Comparison of ENCODE assay signal across 22 mouse cellular contexts in genomic region chr6:141188036-141188435, GRCm38 (mm10).
DNase-seq lines count a peak whose midpoint lies in the region; ATAC-seq and TF ChIP-seq lines count a peak whose summit lies in the region.
"Had no signal": no experiment of that assay in that cellular context is flagged by ENCODE, and none has a peak within 500 bp of the region (broad histone marks: within the 10 kb centered on the region; RNA-seq: fewer than 3 reads in every experiment).

No protein-coding gene starts in this region.

- WGBS in liver, adult 2 months, result 6% methylated on average over 3 of the region's 3 CpGs
- 28% methylated on average over 3 of the region's 3 CpGs for WGBS in liver, embryonic 12.5 days (ENCODE audit: insufficient replicate concordance)

- H3K27me3 ChIP-seq in liver, adult 2 months (ENCODE audit: control insufficient read depth, insufficient read depth, low read length), result no peaks in the 10 kb centered on the region
- no peaks in the 10 kb centered on the region for H3K27me3 ChIP-seq in liver, embryonic 12.5 days (replicated peaks)
- H3K27me3 ChIP-seq: CH12.LX, Patski had no signal

- no peak for ATAC-seq in liver, embryonic 12.5 days
- ATAC-seq: activated CD4-positive, CD25-positive, alpha-beta regulatory T cell, adult 4 months; CD4-positive, CD25-positive, alpha-beta regulatory T cell, adult 4 months; Patski had no signal

- H3K4me2 ChIP-seq in liver, embryonic 12.5 days, result no peak overlapping the region

- no peak overlapping the region for H3K9ac ChIP-seq in liver, adult 2 months (ENCODE audit: low read depth, low read length)
- no peak overlapping the region for H3K9ac ChIP-seq in liver, embryonic 12.5 days

- DNase-seq in liver, adult 2 months (ENCODE audit: extremely low read depth, low read depth, low spot score), result peak; percentile 33
- peak; percentile 57 for DNase-seq in MN1 (ENCODE audit: low spot score)
- DNase-seq in yolk sac, embryonic 10.5 days (ENCODE audit: low spot score), result peak; percentile 59
- no peak for DNase-seq in neural tube, embryonic 10.5 days (ENCODE audit: extremely low spot score, low spot score)
- DNase-seq in right cerebral cortex, adult 2 months (ENCODE audit: low spot score in 2 of 2), result no peak
- DNase-seq: adrenal gland, adult 2 months; adrenal gland, adult 8-10 months; adrenal gland, postnatal 10 days; adrenal gland, postnatal 14 days; adrenal gland, postnatal 25 days; adrenal gland, postnatal 36 days; B cell, adult 2 months; cerebellum, adult 11 months; cerebellum, adult 11-12 months; cerebellum, adult 18-20 months; cerebellum, adult 2 months had no signal

- H3K9me3 ChIP-seq in liver, embryonic 12.5 days (replicated peaks), result no peaks in the 10 kb centered on the region

- H3K79me2 ChIP-seq in liver, adult 2 months (ENCODE audit: control insufficient read depth, insufficient read depth, low read length), result no peaks in the 10 kb centered on the region

- no peak overlapping the region for H3K4me3 ChIP-seq in liver, adult 2 months (ENCODE audit: insufficient read depth, low read depth, low read length)
- H3K4me3 ChIP-seq in liver, embryonic 12.5 days, result no peak overlapping the region

- H3K27ac ChIP-seq in liver, adult 2 months (replicated peaks; ENCODE audit: insufficient read depth, low read depth, low read length), result no peak overlapping the region
- no peak overlapping the region for H3K27ac ChIP-seq in liver, embryonic 12.5 days

- TF ChIP-seq CTCF in liver, adult 2 months (IDR thresholded peaks at IDR 0.05; ENCODE audit: low read depth, low read length), result no peak

- no peaks in the 10 kb centered on the region for H3K36me3 ChIP-seq in liver, adult 2 months (ENCODE audit: control insufficient read depth, insufficient read depth, low read length)
- no peaks in the 10 kb centered on the region for H3K36me3 ChIP-seq in liver, embryonic 12.5 days
- H3K36me3 ChIP-seq: G1E had no signal

- TF ChIP-seq POLR2A in liver, adult 2 months (IDR thresholded peaks at IDR 0.05; ENCODE audit: extremely low read depth, insufficient read depth, low read length), result no peak

- no peaks in the 10 kb centered on the region for H3K4me1 ChIP-seq in liver, adult 2 months (ENCODE audit: control insufficient read depth, insufficient read depth, low read length)
- H3K4me1 ChIP-seq in liver, embryonic 12.5 days, result no peaks in the 10 kb centered on the region

Comparison
In these comparisons a context has a peak if more than half of its experiments do, and no peak if none do; other contexts are left out.
1. DNase-seq: peak in liver, adult 2 months (single experiment), MN1 (single experiment) and yolk sac, embryonic 10.5 days (single experiment); none in neural tube, embryonic 10.5 days (single experiment) and right cerebral cortex, adult 2 months (0 of 2).